Mouse (Mus musculus) liver, embryonic 16.5 days (tissue): ENCODE data around the gene Rflnb. TPM values are rescaled to one million over a fixed set of nuclear protein-coding genes. Genes with fewer than 3 reads are reported as not detected.

ENCODE experiments used
- ATAC-seq: fragments of 200-750 bp; cut with Nextera tagmentation; 2 replicates; pipeline ENCODE4 v1.8.0; 2017; ENCODE audit warnings: low read depth, mild to moderate bottlenecking, moderate number of reproducible peaks, moderate library complexity
- H3K27ac ChIP-seq: fragments of 300-500 bp; sonication (generic); 2 replicates; pipeline ENCODE4 v1.5.1; 2014; ENCODE audit warnings: mild to moderate bottlenecking, low read length
- H3K27me3 ChIP-seq: fragments of 300-500 bp; sonication (generic); 2 replicates; pipeline ENCODE4 v1.6.1; 2014; ENCODE audit warnings: low read depth, low read length, mixed read lengths; ENCODE audit not compliant: control insufficient read depth, insufficient read depth
- H3K36me3 ChIP-seq: fragments of 300-500 bp; sonication (generic); 2 replicates; pipeline ENCODE4 v1.6.1; 2014; ENCODE audit warnings: mild to moderate bottlenecking; ENCODE audit not compliant: control insufficient read depth, insufficient read depth
- H3K4me1 ChIP-seq: fragments of 300-500 bp; sonication (generic); 2 replicates; pipeline ENCODE4 v1.6.1; 2014; ENCODE audit warnings: low read depth, low read length, mixed read lengths; ENCODE audit not compliant: control insufficient read depth
- H3K4me2 ChIP-seq: fragments of 300-500 bp; sonication (generic); 2 replicates; pipeline ENCODE4 v1.6.1; 2014; ENCODE audit warnings: low read depth, low read length, mixed read lengths
- H3K4me3 ChIP-seq: fragments of 300-500 bp; sonication (generic); 2 replicates; pipeline ENCODE4 v1.5.1; 2014; ENCODE audit warnings: low read depth, mild to moderate bottlenecking, low read length
- H3K9ac ChIP-seq: fragments of 300-500 bp; sonication (generic); 2 replicates; pipeline ENCODE4 v1.6.1; 2014; ENCODE audit warnings: low read depth, low read length
- H3K9me3 ChIP-seq: fragments of 300-500 bp; sonication (generic); replicated peaks from 2 replicates; pipeline ENCODE4 v1.6.1; 2016; ENCODE audit warnings: low read length; ENCODE audit not compliant: control insufficient read depth
- WGBS: fragments of 180-500 bp; shearing (Covaris S2); extraction: QIAGEN DNeasy Blood & Tissue Kit; methylation state at CpG from one replicate; pipeline ENCODE4 v1.1.7; 2014; ENCODE audit not compliant: insufficient replicate concordance; 5-methylcytosine and 5-hydroxymethylcytosine counted together
- polyA plus RNA-seq: library from polyadenylated mRNA; unstranded; fragments of >200 nt; fragmentation: Nextera tagmentation; extraction: Ambion mirVana; gene quantifications from 2 replicates; pipeline ENCODE4 v1.2.1, GENCODE M21; 2015

Rflnb gene
- polyA plus RNA-seq, 1 experiment from 2014 or later = 5.7 TPM

DNA sequence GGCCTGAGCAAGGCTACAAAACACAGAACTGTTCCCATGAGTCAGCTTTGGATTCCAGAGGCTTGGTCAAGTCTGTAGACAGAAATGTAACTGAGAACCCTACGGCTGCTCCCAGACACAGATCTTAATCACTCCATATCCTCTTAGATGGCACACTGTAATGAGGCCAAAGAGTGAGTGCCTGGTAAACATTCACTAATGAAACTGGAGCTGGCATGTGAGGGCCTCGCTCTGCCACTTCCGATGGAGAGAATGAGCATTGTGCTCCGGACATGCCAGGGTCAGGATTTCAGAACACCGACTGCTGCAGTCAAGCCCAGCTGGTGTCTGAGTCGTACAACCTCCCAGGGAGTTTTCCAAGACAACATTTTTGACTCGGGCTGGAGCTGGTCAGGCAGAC, 32.4 kb upstream of the Rflnb start:
- Histone ChIP-seq H3K4me3 (no peak overlapping the region), H3K27ac (no peak overlapping the region), H3K9ac (no peak overlapping the region), H3K9me3 (no peaks in the 10 kb centered on the region), H3K27me3 (no peaks in the 10 kb centered on the region), H3K4me2 (no peak overlapping the region), H3K36me3 (no peaks in the 10 kb centered on the region), H3K4me1 (no peaks in the 10 kb centered on the region)
- ATAC-seq = no peak
- WGBS = 69% methylated on average over 7 of the region's 7 CpGs

DNA sequence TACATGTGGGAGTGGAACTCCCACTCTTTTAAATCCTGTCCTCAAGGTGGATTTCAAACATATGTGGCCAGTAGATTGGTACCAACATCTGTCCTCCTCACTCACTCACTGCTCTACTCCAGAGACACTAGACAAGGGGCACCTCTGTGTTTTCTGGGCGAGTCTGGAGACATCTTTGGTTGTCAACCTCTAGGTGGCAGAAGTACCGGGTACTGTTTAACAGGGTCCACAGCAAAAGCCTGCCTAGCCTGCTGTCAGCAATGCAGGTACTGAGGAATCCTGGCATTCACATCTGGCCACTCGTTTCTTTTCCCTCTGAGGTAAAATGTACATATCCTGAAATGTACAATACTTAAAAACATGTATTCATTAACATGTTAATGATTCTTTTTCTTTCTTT, 28.9 kb upstream of the Rflnb start:
- Histone ChIP-seq H3K4me2 (no peak overlapping the region), H3K9me3 (no peaks in the 10 kb centered on the region), H3K27me3 (no peaks in the 10 kb centered on the region), H3K36me3 (no peaks in the 10 kb centered on the region), H3K4me3 (no peak overlapping the region), H3K9ac (no peak overlapping the region), H3K27ac (no peak overlapping the region), H3K4me1 (no peaks in the 10 kb centered on the region)
- 32% methylated on average over 3 of the region's 3 CpGs for WGBS
- no peak for ATAC-seq

- Histone ChIP-seq H3K4me1 (no peaks in the 10 kb centered on the region; the same call in 1 of the 2 replicates), H3K4me2 (no peak overlapping the region), H3K27ac (no peak overlapping the region), H3K36me3 (no peaks in the 10 kb centered on the region), H3K9ac (no peak overlapping the region), H3K4me3 (no peak overlapping the region), H3K9me3 (no peaks in the 10 kb centered on the region), H3K27me3 (no peaks in the 10 kb centered on the region)
- 81% methylated on average over 5 of the region's 5 CpGs for WGBS
- ATAC-seq = no peak
Measured at GRCm38 (mm10) chr11:76052496-76052895, 24.9 kb upstream of the Rflnb start.

GRCm38 (mm10) chr11:76050967-76051512, 23.5 kb upstream of the Rflnb start:
- no peak overlapping the region for H3K4me3 ChIP-seq
- no peaks in the 10 kb centered on the region for H3K27me3 ChIP-seq
- 62% methylated on average over 5 of the region's 5 CpGs for WGBS
- no peaks in the 10 kb centered on the region for H3K36me3 ChIP-seq
- H3K4me2 ChIP-seq = no peak overlapping the region
- H3K27ac ChIP-seq = no peak overlapping the region
- H3K9ac ChIP-seq = no peak overlapping the region
- no peak for ATAC-seq
- H3K9me3 ChIP-seq = no peaks in the 10 kb centered on the region
- H3K4me1 ChIP-seq = no peaks in the 10 kb centered on the region; the same call in 1 of the 2 replicates

DNA sequence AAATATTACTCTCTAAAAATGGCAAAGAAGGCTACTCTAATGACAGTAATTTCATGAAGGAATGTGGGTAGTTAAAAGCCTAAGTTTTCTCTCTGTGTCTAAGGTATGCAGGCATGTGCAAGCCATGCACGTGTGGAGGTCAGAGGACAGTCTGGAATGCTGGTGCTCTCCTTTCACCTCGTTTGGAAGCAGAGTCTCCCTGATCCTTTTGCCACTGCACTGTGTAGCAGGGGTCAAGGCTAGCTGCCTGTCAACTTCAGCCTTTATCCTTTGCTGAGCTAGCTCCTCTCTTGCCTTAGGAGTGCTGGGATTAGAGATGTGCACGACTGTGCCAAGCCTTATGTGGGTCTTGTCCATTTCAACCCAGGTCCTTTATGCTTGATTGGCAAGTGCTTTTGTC, 22.9 kb upstream of the Rflnb start:
- Histone ChIP-seq H3K36me3 (no peaks in the 10 kb centered on the region), H3K27me3 (no peaks in the 10 kb centered on the region), H3K9me3 (no peaks in the 10 kb centered on the region), H3K27ac (no peak overlapping the region), H3K4me1 (no peaks in the 10 kb centered on the region; the same call in 1 of the 2 replicates), H3K4me3 (no peak overlapping the region), H3K9ac (no peak overlapping the region), H3K4me2 (no peak overlapping the region)
- 42% methylated on average over 3 of the region's 3 CpGs for WGBS
- ATAC-seq = no peak

DNA sequence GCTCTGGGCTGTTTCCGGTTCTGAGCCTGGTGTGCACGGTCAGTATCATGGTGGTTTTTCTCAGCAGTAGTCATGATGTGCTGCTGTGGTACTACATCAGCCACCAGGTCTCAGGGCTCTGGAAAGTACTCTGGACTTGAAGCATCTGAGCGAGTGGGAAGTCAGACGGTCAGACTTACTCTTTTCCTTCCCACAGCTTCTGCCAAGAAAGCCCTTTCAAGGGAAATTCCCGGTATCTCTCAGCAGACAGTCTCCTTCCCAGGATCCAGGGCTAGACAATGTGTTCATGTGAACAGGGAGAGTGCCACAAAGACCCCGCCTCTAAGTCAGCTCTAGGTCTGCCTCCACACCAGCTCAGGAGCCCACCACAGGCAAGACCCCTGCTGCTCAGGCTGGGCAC, 17.8 kb upstream of the Rflnb start:
- H3K4me2 ChIP-seq = no peak overlapping the region
- no peak for ATAC-seq
- H3K36me3 ChIP-seq = no peaks in the 10 kb centered on the region
- H3K27me3 ChIP-seq = no peaks in the 10 kb centered on the region
- no peaks in the 10 kb centered on the region for H3K9me3 ChIP-seq
- no peaks in the 10 kb centered on the region for H3K4me1 ChIP-seq
- WGBS = 65% methylated on average over 6 of the region's 6 CpGs
- no peak overlapping the region for H3K9ac ChIP-seq
- no peak overlapping the region for H3K4me3 ChIP-seq
- H3K27ac ChIP-seq = no peak overlapping the region

- Histone ChIP-seq H3K4me3 (no peak overlapping the region), H3K9ac (no peak overlapping the region), H3K36me3 (no peaks in the 10 kb centered on the region), H3K27ac (no peak overlapping the region), H3K4me2 (no peak overlapping the region), H3K4me1 (no peaks in the 10 kb centered on the region), H3K27me3 (no peaks in the 10 kb centered on the region), H3K9me3 (no peaks in the 10 kb centered on the region)
- ATAC-seq = no peak
- 70% methylated on average over 6 of the region's 6 CpGs for whole genome bisulfite sequencing
Measured at GRCm38 (mm10) chr11:76044468-76044867, 16.9 kb upstream of the Rflnb start.

GRCm38 (mm10) chr11:76042882-76043281, 15.3 kb upstream of the Rflnb start:
- Histone ChIP-seq H3K9me3 (no peaks in the 10 kb centered on the region), H3K4me2 (no peak overlapping the region), H3K4me3 (no peak overlapping the region), H3K36me3 (no peaks in the 10 kb centered on the region), H3K9ac (no peak overlapping the region), H3K27ac (no peak overlapping the region), H3K4me1 (no peaks in the 10 kb centered on the region), H3K27me3 (no peaks in the 10 kb centered on the region)
- WGBS = 48% methylated on average over 5 of the region's 5 CpGs
- no peak for ATAC-seq

DNA sequence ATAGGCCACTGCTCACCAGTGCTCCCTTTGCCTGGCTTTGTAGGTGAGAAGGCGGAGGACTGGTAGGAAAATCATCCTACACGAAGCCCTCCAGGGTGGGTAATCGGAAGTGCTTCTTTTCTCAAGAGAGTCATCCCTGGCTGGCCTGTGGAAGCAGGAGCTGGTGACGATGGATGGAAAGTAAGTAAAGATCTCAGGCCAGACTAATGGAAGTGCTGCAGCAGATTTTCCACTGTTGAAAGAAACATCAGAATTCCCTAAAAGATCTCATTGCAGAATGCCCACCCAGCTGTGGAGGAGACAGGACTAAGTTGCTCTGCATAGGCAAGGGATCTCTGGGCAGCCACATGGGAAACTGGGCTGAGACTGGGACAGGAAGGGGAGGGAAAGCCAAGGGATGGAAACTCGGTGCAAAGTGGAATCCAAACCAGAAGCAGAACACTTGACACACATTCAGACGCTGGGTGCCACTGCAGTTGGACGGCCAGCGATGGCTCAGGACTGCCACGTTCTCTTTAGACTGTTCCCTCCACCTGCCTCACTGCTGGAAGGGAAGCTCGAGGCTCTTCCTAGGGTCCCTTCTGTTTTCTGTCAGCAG, 14.6 kb upstream of the Rflnb start:
- Histone ChIP-seq H3K9ac (no peak overlapping the region), H3K4me3 (no peak overlapping the region), H3K9me3 (no peaks in the 10 kb centered on the region), H3K4me1 (no peaks in the 10 kb centered on the region), H3K27me3 (no peaks in the 10 kb centered on the region), H3K27ac (no peak overlapping the region), H3K4me2 (no peak overlapping the region), H3K36me3 (no peaks in the 10 kb centered on the region)
- ATAC-seq = no peak
- 56% methylated on average over 10 of the region's 10 CpGs for WGBS
